Mouse (Mus musculus) embryo, embryonic 9.5 days (tissue): ENCODE measurements around the gene Prkca.
A peak's percentile ranks its signal among the peaks of the same experiment; 100 is the strongest.

ENCODE experiments used
- DNase-seq: peaks from one replicate; pipeline ENCODE4 v3.0.0-alpha.2; 2017; ENCODE audit errors: extremely low spot score

The Prkca gene

DNA sequence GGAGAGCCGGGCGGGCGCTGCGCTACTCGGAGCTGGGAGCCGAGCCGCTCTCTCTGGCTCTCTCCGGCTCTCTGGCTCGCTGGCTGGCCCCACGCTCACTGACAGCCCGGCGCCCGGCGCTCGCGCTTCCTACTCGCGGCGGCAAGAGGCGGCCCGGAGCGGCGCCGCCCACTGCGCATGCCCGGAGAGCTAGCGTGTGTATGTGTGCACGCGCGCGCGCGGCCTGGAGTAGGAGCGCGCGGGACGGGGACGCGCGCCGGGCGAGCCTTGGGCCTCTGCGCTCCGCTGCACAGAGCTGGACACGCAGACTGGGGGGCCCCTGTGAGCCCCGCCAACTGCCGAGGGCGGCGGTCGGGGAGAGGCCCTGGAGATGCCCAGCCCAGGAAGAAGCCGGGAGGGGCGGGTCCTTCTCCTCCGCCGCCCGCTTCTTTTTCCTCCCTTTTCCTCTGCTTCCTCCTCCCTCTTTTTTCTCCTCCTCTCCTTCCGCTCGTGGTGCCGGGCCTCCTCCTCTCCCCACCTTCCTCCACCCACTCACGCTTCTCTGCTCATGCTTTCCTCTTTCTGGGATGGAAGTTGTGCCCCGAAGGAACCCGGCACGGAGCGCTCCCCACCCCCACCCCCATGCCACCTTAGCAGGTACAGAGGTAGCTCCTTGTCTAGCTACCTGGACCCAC is at the start of gene Prkca:
Gene Prkca (minus strand): TSS at position 140 of the 674 bp plus-strand sequence.
- DNase-seq = peak; percentile 91

DNA sequence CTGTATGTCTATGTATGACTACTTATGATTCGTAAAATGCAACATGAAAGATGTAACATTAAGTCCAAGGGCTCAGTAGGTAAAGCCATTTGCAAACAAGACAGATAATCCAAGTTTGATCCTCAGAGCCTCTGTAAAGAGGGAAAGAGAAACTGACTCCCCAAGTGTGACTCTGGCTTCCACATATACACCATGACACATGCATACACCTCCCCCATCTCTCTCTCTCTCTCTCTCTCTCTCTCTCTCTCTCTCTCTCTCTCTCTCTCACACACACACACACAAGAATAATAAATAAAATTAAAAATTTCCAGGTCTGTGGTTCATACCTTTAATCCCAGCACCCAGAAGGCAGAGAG is 41.9 kb upstream of the Prkca start:
- no peak for DNase-seq

DNA sequence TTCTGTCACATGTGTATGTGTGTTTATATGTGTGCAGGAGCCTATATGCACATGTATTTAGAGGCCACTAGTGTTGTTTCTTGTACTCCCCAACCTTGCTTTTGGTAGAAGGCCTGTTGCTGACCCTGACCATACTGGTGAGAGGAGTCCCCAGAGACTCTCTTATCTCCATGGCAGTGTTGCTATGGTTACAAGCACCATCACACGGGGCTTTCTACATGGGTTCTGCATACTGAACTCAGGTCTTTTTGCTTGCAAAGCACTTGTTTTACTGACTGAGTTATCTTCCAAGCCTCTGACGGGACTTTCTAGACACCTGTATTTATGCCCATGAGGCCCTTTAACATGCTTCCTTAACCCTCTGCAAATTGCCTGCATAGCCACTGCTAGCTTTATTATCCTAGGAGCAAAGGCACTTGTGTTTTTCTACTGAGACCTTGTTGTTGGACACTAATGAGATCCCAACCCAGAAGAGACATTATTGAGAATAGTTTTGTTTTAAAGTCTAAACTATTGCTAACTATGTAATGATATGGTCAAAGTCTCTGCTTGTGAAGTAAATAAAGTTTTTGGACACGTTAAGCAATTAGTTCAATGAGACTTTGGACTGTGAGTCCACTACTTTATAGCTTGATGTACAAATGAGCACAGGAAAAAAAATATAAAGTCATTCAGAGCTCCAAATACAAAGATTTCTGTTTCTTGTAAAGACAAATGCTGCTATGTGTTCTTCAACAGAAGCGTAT is 41.4 kb upstream of the Prkca start:
- peak; percentile 7 for DNase-seq

GRCm38 (mm10) chr11:108382664-108383063 is 38.9 kb upstream of the Prkca start:
- DNase-seq = no peak

GRCm38 (mm10) chr11:108378363-108378751 is 34.6 kb upstream of the Prkca start:
- no peak for DNase-seq

GRCm38 (mm10) chr11:108377680-108378362 is 34.1 kb upstream of the Prkca start:
- peak; percentile 83 for DNase-seq

- DNase-seq = no peak
Measured at GRCm38 (mm10) chr11:108376815-108377214, 33.1 kb upstream of the Prkca start.

GRCm38 (mm10) chr11:108367046-108367445 is 23.3 kb upstream of the Prkca start:
- no peak for DNase-seq

DNA sequence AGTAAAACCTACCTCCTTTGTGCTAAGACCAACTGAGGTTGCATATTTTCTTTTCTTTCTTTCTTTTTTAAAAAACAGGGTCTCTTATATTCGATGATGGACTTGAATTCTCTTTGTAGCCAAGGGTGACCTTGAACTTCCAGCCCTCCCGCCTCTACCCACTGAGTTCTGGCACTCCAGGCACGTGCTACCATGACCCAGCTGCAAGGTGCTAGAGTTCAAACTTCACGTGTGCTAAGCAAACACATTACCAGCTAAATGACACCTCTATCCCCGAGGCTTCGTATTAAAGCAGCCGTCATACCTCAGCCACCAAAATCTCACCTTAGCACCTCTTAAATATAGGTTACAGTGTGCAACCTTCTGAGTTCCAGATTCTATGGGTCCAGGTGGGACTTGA is 21.9 kb upstream of the Prkca start:
- no peak for DNase-seq

DNA sequence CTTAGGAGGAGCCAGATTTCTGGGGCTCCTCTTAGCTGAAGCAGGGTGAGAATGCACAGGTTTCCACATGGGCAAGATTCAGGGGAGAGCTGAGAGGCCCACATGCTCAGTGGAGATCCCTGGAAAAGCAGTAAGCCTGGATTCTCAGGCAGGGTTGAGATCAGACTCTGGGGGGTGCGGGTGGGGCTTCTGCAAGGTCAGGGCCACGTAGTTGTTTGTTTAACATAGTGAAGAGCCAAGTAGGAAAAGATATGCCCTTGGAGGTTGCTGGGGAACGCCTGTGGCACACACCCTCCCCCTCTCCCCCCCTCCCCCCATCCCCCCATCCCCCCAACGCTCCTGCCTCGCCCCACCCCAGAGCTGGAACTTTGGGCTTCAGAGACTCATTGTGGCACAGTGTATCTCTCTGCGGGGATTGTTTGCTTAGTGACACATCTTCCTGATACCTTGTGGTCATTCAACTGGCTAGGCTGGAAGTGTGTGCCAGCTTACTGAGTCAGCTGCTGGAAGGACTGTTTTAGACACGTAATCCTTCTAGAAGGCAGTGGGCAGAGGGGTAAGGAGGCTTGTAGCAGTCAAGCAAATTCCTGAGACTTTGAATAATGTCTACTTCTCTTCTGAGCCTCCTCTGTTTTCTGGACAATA is 21.3 kb upstream of the Prkca start:
- no peak for DNase-seq

GRCm38 (mm10) chr11:108363991-108364390 is 20.3 kb upstream of the Prkca start:
- DNase-seq = no peak

GRCm38 (mm10) chr11:108362965-108363364 is 19.2 kb upstream of the Prkca start:
- DNase-seq = no peak

- DNase-seq = no peak
Measured at GRCm38 (mm10) chr11:108360983-108361382, 17.3 kb upstream of the Prkca start.

DNA sequence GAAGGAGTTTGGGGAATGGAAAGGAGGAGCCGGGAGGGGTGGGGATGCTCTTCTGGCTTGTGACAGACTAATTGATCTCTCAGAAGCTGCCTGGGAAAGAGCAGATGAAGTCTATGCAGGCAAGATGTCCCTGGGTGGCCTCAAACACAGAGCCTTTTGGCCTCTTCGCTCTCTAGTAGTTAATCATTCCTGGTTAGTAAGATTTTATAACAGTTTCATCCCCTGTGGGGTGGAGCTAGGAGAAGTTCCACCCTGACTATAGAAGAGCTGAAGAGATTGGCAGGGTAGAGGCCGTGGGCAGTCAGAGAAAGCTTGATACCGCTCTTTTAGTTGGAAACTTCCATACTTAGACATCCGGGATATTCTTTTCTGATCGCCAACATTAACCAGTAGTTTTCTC is 15.2 kb upstream of the Prkca start:
- DNase-seq = no peak

GRCm38 (mm10) chr11:108356020-108356419 is 12.3 kb upstream of the Prkca start:
- no peak for DNase-seq

DNA sequence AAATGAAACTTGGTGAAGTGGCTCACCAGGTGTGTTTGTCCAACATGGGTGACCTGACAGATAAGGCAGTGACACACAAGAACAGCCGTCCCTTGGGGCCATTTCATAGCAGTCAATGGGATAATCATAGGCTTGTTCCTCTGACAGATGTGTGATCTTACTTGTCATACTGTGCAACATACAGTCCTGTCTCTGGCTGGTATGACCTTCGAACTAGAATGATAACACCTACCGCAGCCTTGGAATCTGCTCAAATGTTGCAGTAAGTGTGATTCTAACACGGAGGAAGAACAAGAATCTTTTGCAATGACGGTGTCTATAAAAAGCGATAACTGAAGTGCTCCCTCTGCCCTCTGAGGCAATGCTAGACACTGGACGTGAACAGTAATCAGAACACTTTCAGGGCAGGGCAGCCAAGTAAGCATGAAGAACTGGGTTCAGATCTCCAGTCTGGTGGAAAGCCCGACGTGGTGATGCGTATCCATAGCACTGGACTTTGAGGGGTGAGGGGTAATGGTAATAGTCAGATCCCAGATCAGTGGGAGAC is 9.2 kb upstream of the Prkca start:
- no peak for DNase-seq

DNA sequence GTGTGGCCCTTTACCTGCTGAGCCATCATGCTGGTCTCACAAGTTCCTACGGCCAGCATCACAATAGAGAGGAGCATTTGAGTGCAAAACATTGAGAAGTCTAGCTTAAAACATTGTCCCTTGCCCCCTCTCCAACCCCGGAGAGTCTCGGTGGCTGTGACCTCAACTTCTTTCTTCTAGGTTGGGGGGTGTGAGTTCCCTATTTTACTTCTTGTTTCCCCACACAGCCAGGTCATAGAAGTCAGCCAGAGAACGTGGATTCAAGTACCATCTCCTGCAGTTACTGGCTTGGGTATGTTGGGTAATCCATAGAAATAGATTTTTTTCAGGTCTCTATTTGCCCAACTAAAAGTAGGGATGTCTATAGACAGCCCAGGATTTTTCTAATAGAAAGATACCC is 7.1 kb upstream of the Prkca start:
- DNase-seq = no peak

- DNase-seq = no peak
Measured at GRCm38 (mm10) chr11:108345321-108345720, 1.6 kb upstream of the Prkca start.

DNA sequence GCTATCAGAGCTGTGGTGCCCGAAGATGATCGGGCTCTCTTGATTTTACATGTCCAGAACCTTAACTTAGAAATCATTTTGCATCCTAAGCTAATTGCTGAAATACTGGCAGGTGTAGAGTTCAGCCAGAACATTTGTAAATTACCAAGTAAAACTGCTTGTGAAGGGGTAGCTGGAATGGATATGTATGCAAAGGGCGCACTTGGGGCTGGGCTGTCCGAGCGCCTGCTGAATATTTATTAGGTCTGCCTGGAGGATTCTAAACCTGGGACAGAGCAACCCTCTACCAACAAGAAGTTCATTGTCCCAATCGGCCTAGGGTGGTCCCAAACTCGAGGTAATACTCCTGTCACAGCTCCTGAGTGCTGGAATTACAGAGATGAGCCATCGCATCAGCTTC is 1.0 kb upstream of the Prkca start:
- DNase-seq = no peak

GRCm38 (mm10) chr11:108342781-108343768 is 653 bp downstream of the Prkca start, which contains the start of gene Apoh:
Apoh (plus strand) TSS chr11:108343354.
- peak; percentile 48 for DNase-seq

DNA sequence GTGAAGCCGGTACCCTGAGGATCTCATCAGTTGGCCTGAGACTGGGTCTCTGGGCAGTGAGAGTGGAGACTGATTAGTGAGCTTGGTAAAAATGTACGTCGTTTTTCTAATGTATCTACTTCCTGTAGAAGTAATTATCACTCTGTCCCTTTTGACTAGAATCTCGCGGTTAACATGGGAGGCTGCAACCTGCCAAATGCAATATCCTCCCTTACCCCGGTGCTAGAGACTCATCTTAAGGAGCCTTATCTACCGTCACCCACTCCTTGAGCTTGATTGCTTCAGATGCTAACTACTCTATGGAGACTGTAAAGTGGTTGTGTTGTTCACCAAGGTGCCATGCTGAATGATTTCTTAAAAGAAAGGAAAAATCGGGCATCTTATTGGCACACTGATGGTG is 1.9 kb downstream of the Prkca start:
- no peak for DNase-seq
